Mouse (Mus musculus) hindbrain, embryonic 14.5 days (tissue): ENCODE results near the gene Fam170b. TPM values are rescaled to one million over a fixed set of nuclear protein-coding genes. Genes with fewer than 3 reads are reported as not detected.

Source experiments
- ATAC-seq: fragments of 200-750 bp; cut with Nextera tagmentation; 2 replicates; pipeline ENCODE4 v1.8.0; 2017; ENCODE audit warnings: moderate number of reproducible peaks, mild to moderate bottlenecking, moderate TSS enrichment, moderate library complexity; ENCODE audit not compliant: low FRiP score
- DNase-seq: peaks from one replicate; pipeline ENCODE4 v3.0.0-alpha.2; 2015; ENCODE audit warnings: low spot score
- H3K27ac ChIP-seq: fragments of 300-500 bp; sonication (generic); 2 replicates; pipeline ENCODE4 v1.5.1; 2014; ENCODE audit warnings: mild to moderate bottlenecking, moderate library complexity
- H3K27me3 ChIP-seq: fragments of 300-500 bp; sonication (generic); 2 replicates; pipeline ENCODE4 v1.6.1; 2014; ENCODE audit warnings: mild to moderate bottlenecking, low read length, mixed read lengths; ENCODE audit not compliant: control insufficient read depth, insufficient read depth
- H3K36me3 ChIP-seq: fragments of 300-500 bp; sonication (generic); replicated peaks from 2 replicates; pipeline ENCODE4 v1.6.1; 2014; ENCODE audit not compliant: control insufficient read depth, insufficient read depth
- H3K4me1 ChIP-seq: fragments of 300-500 bp; sonication (generic); replicated peaks from 2 replicates; pipeline ENCODE4 v1.6.1; 2014; ENCODE audit warnings: antibody characterized with exemption, low read length, mixed read lengths; ENCODE audit not compliant: control insufficient read depth, insufficient read depth
- H3K4me2 ChIP-seq: fragments of 300-500 bp; sonication (generic); replicated peaks from 2 replicates; pipeline ENCODE4 v1.6.1; 2014; ENCODE audit warnings: mild to moderate bottlenecking, moderate library complexity
- H3K4me3 ChIP-seq: fragments of 300-500 bp; sonication (generic); replicated peaks from 2 replicates; pipeline ENCODE4 v1.5.1; 2014; ENCODE audit warnings: mild to moderate bottlenecking, low read length
- H3K9ac ChIP-seq: fragments of 300-500 bp; sonication (generic); 2 replicates; pipeline ENCODE4 v1.6.1; 2014
- H3K9me3 ChIP-seq: fragments of 300-500 bp; sonication (generic); 2 replicates; pipeline ENCODE4 v1.6.1; 2016; ENCODE audit warnings: low read length; ENCODE audit not compliant: control insufficient read depth
- WGBS: fragments of 180-500 bp; shearing (Covaris S2); extraction: QIAGEN DNeasy Blood & Tissue Kit; methylation state at CpG from one replicate; pipeline ENCODE4 v1.1.7; 2014; 5-methylcytosine and 5-hydroxymethylcytosine counted together
- polyA plus RNA-seq: library from polyadenylated mRNA; unstranded; fragments of >200 nt; fragmentation: Nextera tagmentation; extraction: Ambion mirVana; gene quantifications from 2 replicates; pipeline ENCODE4 v1.2.1, GENCODE M21; 2014

Gene Fam170b
- polyA plus RNA-seq, 1 experiment from 2014 or later = not detected

GRCm38 (mm10) chr14:32877549-32877948 is 43.8 kb downstream of the Fam170b start:
- H3K27me3 ChIP-seq = no peaks in the 10 kb centered on the region
- DNase-seq = no peak
- H3K4me2 ChIP-seq = no peak overlapping the region
- ATAC-seq = no peak
- H3K9ac ChIP-seq = no peak overlapping the region
- no peaks in the 10 kb centered on the region for H3K36me3 ChIP-seq
- WGBS = 63% methylated on average over 6 of the region's 6 CpGs
- H3K9me3 ChIP-seq = no peaks in the 10 kb centered on the region
- H3K4me3 ChIP-seq = no peak overlapping the region
- no peaks in the 10 kb centered on the region for H3K4me1 ChIP-seq
- no peak overlapping the region for H3K27ac ChIP-seq

- no peaks in the 10 kb centered on the region for H3K36me3 ChIP-seq
- H3K9ac ChIP-seq = no peak overlapping the region
- H3K9me3 ChIP-seq = no peaks in the 10 kb centered on the region
- no peak overlapping the region for H3K27ac ChIP-seq
- DNase-seq (no peak), ATAC-seq (no peak)
- WGBS = 84% methylated on average over 5 of the region's 5 CpGs
- H3K4me1 ChIP-seq = no peaks in the 10 kb centered on the region
- H3K27me3 ChIP-seq = no peaks in the 10 kb centered on the region
- H3K4me2 ChIP-seq = no peak overlapping the region
- no peak overlapping the region for H3K4me3 ChIP-seq
These were observed 46.6 kb downstream of the Fam170b start for GRCm38 (mm10) chr14:32880332-32880731.

GRCm38 (mm10) chr14:32881693-32882092 is 47.9 kb downstream of the Fam170b start:
- ATAC-seq (no peak), DNase-seq (no peak)
- Histone ChIP-seq H3K36me3 (no peaks in the 10 kb centered on the region), H3K9me3 (no peaks in the 10 kb centered on the region), H3K27ac (no peak overlapping the region), H3K4me1 (no peaks in the 10 kb centered on the region), H3K9ac (no peak overlapping the region), H3K4me2 (no peak overlapping the region), H3K4me3 (no peak overlapping the region), H3K27me3 (no peaks in the 10 kb centered on the region)
- WGBS = 92% methylated on average over 1 of the region's 1 CpGs

Other genes starting within 250 kb of the Fam170b start
- 56.5 and 63.2 TPM in 2 replicates for gene Prrxl1, start 234.6 kb upstream of the Fam170b start, polyA plus RNA-seq
- gene 3425401B19Rik, start 148.7 kb upstream of the Fam170b start, polyA plus RNA-seq = 0.04 and 0.17 TPM in 2 replicates
- 0.86 and 0.97 TPM in 2 replicates for gene Tmem273, start 48.0 kb upstream of the Fam170b start, polyA plus RNA-seq
- 12.6 and 12.8 TPM in 2 replicates for gene Vstm4, start 22.8 kb downstream of the Fam170b start, polyA plus RNA-seq
- 0.22 and 0.48 TPM in 2 replicates for gene Lrrc18, start 157.4 kb downstream of the Fam170b start, polyA plus RNA-seq